Mouse (Mus musculus): ENCODE measurements around the gene Pygb.

Gene Pygb

DNA sequence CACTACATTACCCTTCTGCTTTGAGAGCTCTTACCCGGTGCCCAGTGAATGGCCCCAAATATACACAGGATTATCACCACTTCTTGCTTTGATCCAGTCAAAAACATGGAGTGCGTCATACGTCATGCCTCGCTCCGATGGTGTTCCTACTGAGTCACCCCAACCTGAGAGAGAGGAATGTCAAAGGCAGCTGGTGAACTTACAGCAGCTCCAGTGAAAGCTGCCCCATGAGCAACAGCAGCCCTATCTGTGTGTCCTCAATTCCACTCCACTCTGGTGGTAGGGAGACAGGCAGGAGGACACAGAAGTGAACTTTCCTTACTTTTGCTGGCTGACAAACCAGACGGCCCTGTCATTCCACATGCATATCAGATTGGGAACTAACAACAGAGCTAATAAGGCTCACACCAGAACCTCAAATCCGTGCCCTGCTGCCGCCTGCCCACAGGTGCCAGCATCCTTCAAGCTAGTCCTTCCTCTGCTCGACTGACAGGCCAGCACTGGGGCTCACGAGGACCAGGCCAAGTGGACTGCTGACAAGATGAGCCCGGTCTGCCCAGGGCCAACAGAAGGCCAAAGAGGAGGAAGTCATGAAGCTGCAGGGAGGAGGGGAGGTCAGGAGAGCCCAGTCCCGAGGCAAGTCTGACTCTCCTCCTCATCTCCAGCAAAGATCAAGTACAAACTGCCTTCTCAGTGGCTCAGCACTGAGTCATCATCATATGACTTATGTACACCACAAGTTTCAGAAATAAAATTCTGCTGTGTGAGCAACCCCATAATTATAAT, 53.3 kb downstream of the Pygb start:
- no peak for DNase-seq (ENCODE audit: low read depth, low spot score)

DNA sequence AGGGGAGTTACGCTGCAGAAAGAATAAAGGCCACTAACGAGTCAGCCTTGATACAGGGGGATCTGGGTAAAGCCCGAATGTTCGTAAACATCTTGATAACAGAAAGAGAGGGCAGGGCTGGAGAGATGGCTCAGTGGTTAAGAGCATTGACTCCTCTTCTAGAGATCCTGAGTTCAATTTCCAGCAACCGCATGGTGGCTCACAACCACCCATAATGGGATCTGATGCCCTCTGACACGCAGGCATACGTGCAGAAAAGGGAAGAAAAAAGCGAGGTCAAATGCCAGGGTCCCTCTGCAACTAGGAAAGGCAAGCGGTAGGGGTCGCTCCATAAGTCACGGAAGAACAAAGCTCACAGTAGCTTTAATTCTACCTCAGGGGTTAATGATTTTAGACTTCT, 54.6 kb downstream of the Pygb start:
- no peak for DNase-seq (ENCODE audit: low read depth, low spot score)

DNA sequence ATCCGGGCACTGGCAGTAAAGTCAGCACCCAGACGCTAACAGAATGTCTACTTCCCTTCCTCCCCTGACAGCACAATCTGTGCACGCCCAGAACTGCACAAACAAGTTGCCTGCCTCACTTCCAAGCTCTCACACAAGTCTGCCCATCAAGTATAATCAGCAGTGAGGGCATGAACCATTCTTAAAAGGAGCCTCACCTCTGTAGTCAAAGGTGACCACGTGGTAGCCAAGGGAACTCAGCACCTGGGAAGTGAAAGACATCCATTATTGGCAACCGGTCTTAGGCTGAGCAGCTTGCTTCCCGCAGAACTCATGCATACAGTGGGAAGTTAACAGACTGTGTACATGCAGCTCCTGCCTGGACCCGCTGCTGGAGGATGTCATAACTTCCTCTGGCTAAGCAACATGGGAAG, 55.5 kb downstream of the Pygb start:
- no peak for DNase-seq (ENCODE audit: low read depth, low spot score)

DNA sequence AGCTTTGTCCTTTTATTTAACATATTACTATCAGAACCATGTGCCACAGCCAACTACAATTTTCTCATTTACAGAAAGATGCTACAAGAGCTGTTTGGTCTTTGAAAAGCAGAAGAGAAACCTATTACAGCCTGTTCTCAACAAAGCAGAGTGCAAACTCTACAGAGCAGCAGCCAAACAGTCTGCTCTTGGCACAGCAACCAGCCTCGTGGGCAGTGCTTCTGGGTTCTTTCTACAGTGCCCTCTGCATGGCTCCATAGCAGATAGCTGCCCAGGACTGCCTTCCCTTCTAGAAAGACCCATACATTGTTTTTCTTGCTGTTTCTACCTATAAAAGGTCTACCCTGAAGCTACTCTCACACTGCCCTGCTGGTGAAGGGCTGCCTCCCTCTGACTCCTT, 58.3 kb downstream of the Pygb start:
- DNase-seq (ENCODE audit: low read depth, low spot score) = no peak

DNA sequence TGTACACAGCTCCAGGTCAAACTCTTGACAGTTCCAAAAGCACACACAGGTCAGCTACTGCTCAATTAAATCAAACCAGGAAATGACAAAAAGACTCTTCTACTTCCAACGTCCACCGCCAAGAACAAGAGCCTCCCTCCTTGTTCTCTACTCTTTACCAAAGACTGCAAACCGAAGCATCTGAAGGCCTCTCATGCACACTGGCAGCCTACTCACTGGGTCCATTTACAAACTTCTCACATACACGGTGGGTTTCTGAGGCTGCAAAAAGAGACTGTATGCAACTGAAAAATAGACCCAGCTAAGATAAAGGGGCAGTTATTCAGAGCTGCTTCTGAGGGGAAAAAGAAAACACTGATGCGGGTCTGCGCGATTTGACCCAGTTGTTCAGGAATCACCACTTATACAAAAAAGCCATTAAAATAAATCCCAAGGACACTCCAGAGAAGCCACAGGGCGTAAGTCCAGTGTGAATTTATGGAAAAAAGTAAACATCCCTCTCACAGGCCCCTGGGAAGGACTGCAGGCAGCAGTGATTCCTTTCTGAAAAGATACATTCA, 61.0 kb downstream of the Pygb start:
- DNase-seq (ENCODE audit: low read depth, low spot score) = no peak

DNA sequence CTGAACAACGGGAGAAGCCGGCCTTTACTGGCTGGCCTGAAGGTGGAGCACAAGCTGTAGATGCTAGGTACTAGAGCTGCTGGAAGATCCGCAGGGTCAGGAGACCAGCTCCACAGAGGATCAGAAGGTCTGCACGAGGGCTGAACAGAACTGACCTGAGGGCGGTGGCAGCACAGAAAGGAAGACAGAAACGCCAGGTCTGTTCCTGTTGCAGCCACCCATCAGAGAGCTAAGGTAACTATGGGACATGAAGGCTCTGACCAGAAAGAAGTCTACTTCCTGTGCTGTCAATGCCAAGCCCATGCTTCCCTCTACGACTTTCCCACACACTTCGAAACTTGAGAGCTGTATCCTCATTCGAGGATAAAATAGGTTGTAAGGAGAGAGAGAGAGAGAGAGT, 64.7 kb downstream of the Pygb start:
- DNase-seq (ENCODE audit: low read depth, low spot score) = no peak

DNA sequence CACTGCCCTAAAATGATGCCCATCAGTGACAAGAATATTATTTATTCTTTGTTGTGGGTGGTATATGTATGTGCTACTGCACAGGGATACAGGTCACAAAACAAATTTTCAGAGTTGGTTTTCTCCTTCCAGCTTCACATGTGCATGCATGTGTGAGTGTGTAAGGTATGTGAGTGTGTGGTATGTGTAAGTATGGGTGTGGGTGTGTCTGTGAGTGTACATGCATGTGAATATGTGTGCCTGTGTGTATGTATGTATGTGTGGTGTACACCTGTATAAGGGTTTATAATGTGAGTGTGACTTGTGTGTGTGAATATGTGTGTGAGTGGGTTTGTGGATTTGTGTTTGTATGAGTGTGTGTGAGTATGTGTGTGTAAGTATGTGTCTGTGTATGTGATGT, 68.7 kb downstream of the Pygb start:
- no peak for DNase-seq (ENCODE audit: low read depth, low spot score)

DNA sequence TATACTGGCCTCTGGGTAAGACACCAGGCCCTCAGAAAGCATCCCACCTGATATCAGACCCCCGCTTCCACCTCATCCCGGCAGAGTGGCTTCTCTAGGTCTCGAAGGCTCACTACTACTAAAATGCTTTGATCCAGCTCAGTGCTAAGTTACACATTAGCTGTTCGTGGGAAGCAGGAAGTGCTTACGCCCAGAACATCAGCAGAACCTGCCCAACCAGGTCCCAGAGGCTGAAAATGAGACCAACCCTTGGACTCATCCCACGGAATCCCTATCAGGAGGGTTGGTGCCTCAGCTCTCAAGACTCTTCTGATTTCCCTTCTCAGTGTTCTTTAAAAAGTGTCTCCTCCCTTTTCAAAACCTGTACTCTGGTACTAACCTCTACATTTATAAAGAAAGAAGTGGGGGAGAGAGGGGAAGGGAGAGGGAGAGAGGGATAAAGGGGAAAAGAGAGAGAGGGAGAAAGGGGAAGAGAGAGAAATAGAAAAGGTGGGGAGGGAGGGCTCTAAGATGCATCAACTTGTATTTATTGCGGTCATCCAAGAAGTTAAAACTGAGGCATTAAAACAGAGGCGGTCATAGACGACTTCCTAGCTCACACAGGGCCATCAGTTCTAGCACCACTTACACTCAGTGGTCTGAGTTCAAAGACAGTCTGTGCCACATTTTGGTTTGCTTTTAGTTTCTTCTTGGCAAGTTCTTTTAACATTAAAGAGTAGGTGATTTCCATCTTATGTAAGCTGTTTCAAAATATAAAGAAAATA, 72.4 kb downstream of the Pygb start:
- DNase-seq (ENCODE audit: low read depth, low spot score) = no peak

DNA sequence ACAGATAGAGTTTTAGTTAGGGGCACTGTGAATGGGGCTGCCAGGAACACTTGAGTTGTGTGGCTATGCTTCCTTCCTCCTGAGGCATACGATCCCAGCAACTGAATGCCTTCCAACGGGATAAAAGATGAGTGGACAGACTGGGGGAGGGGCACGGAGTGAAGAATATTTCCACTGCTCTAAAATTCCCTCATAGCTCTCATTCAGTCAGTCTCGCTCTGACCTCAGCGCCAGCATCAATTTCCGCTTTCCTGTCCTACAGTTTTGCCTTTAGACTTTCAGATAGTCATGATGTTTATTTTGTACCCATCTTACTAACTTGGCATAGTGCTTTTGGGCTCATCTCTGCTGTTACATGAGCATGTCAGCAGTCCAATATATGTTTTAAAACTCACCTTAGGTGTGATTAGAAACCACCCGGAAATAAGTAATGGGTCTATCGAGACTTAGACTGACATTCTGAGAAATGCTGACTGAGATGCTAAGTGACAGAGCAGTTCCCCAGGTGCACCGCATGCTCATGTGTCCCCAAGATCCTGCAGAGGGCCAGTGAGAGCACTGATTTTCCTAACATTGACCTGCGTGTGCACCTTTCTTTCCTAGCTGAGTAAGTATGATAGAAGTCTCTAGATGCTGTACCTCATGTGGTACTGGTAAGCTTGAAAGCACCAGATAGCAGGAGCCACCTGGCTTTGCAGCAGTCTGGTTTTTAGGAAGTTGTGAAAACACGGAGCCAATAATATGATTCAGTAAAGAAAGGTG, 73.4 kb downstream of the Pygb start:
- DNase-seq (ENCODE audit: low read depth, low spot score) = no peak

DNA sequence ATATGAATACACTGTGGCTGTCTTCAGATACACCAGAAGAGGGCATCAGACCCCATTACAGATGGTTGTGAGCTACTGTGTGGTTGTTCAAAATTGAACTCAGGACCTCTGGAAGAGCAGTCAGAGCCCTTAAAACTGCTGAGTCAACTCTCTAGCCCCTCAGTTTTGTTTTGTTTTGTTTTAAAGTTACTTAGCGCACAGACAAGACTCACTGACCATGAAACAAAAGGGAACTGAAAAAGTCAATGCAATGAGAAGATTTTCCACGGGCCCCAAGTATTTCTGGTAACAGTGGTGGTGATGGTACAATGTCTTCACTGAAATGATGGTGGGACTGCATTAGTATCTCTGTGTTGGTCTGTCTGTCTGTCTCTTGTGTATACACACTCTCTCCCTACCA, 74.6 kb downstream of the Pygb start:
- no peak for DNase-seq (ENCODE audit: low read depth, low spot score)

DNA sequence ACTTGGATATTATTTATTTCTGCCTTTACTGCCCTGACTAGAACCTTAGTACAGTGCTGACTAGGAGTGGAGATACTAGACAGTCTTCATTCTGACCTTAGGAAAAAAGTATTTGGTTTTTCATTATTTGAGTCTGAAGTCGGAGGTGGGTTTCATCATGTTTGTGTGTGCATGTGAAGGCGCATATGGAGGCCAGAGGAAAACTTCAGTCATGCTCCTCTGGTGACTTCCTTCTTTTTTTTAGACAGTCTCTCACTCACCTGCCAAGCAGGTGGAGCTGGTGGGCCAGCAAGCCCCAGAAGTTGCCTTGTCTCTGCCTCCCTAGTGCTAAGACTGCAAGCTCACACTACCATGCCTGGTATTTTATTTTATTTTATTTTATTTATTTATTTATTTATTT, 80.5 kb downstream of the Pygb start:
- no peak for DNase-seq (ENCODE audit: low read depth, low spot score)

DNA sequence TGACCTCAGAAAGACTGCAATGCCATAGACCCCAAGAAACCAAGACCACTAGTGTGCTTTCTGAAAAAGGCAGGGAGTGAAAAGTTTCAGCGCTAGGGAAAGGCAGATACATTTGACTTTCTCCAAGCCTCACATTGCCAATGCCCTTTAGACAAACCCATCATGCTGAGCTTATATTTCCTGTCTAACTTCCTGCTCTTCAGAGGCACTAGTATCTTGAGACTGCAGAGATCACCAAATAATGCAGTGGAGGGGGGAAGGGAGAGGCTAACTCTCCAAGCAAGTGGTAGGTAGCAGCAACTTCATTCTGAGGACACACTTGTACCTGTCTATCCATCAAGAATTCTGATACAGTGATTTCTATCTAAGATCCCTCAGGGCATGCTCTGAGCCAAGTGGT, 82.9 kb downstream of the Pygb start:
- DNase-seq (ENCODE audit: low read depth, low spot score) = peak; percentile 43

DNA sequence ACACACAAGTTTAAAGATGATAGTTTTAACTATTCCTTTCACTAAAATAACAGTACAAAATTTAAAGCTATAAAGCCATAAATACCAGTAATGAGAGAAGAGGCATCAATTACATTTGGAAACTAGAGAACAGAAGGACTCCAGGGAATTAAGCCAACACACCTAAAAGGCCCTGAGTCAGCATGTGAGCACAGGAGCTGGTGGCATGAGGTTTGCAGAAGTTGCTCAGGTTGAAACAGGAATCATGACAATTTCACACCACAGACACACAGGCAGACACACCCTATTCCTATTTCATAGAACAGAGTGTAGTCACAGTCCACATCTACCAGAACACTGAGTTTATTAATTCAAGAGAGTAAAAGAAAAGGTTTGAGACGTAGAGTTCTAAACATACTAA, 88.0 kb downstream of the Pygb start:
- no peak for DNase-seq (ENCODE audit: low read depth, low spot score)

DNA sequence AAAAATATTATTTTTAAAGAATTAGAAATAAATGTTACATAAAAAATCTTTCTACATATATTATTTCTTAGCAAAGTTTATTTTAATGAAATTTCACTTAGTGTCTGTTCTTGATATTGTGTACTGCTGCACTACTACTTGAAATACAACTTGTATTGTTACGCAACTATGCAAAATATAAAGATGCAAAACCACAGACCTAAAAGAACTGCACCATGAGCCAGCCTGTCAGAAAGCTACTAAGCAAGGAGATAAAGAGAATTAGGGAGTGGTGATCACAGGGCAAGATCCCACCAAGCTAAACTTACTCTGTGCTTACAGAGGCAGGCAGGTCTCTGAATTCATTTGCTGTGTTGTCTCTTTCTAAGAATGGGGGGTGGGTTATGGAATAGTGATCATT, 88.7 kb downstream of the Pygb start:
- no peak for DNase-seq (ENCODE audit: low read depth, low spot score)

DNA sequence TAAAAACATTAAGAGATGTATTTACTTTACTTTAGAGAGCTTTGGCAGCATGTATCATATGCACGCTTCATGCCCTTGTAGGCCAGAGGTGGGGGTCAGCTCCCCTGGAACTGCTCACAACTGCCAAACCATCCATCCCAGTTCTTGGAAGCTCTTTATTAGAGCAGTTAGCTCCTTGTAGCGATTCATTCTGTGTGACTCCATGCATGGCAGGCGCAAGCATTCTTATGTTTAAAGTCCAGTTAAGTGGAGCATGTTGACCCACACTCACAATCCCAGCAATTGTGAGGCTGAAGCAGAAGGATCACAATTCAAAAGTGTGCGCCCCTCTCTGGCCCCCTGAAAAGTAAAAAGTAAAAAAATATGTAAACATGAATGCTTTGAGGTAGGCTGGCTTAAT, 91.0 kb downstream of the Pygb start:
- DNase-seq (ENCODE audit: low read depth, low spot score) = no peak
